Mouse (Mus musculus) midbrain, embryonic 15.5 days (tissue): ENCODE results near the gene Dhx40. TPM values are rescaled to one million over a fixed set of nuclear protein-coding genes. Genes with fewer than 3 reads are reported as not detected.
"Not testable (repeated sequence)": the region's sequence is repeated elsewhere in the genome, so short reads cannot be mapped to it uniquely, and the experiment has no call there.

ENCODE experiments used
- ATAC-seq: fragments of 200-750 bp; cut with Nextera tagmentation; replicated peaks from 2 replicates; pipeline ENCODE4 v1.8.0; 2017; ENCODE audit warnings: moderate TSS enrichment
- H3K27ac ChIP-seq: fragments of 300-500 bp; sonication (generic); 2 replicates; pipeline ENCODE4 v1.5.1; 2015; ENCODE audit warnings: mild to moderate bottlenecking, inconsistent platforms
- H3K27me3 ChIP-seq: fragments of 300-500 bp; sonication (generic); replicated peaks from 2 replicates; pipeline ENCODE4 v1.6.1; 2015; ENCODE audit warnings: inconsistent platforms
- H3K36me3 ChIP-seq: fragments of 300-500 bp; sonication (generic); replicated peaks from 2 replicates; pipeline ENCODE4 v1.6.1; 2015; ENCODE audit warnings: inconsistent platforms
- H3K4me1 ChIP-seq: fragments of 300-500 bp; sonication (generic); 2 replicates; pipeline ENCODE4 v1.6.1; 2015; ENCODE audit warnings: inconsistent platforms
- H3K4me2 ChIP-seq: fragments of 300-500 bp; sonication (generic); 2 replicates; pipeline ENCODE4 v1.6.1; 2015; ENCODE audit warnings: inconsistent platforms, mild to moderate bottlenecking, moderate library complexity
- H3K4me3 ChIP-seq: fragments of 300-500 bp; sonication (generic); 2 replicates; pipeline ENCODE4 v1.5.1; 2015; ENCODE audit warnings: mild to moderate bottlenecking, inconsistent platforms
- H3K9ac ChIP-seq: fragments of 300-500 bp; sonication (generic); 2 replicates; pipeline ENCODE4 v1.6.1; 2015; ENCODE audit warnings: mild to moderate bottlenecking, inconsistent platforms
- H3K9me3 ChIP-seq: fragments of 300-500 bp; sonication (generic); 2 replicates; pipeline ENCODE4 v1.6.1; 2016; ENCODE audit warnings: inconsistent platforms
- WGBS: fragments of 180-500 bp; shearing (Covaris S2); methylation state at CpG from one replicate; pipeline ENCODE4 v1.1.7; 2015; ENCODE audit warnings: mixed read lengths; 5-methylcytosine and 5-hydroxymethylcytosine counted together
- polyA plus RNA-seq: library from polyadenylated mRNA; unstranded; fragments of >200 nt; fragmentation: Nextera tagmentation; extraction: Ambion mirVana; gene quantifications from 2 replicates; pipeline ENCODE4 v1.2.1, GENCODE M21; 2015

Gene Dhx40
- polyA plus RNA-seq, 1 experiment from 2014 or later: 21.7 TPM

GRCm38 (mm10) chr11:86739470-86739869 lies 68.1 kb downstream of the Dhx40 start:
- H3K4me1 ChIP-seq: no peaks in the 10 kb centered on the region
- H3K9ac ChIP-seq: no peak overlapping the region
- H3K36me3 ChIP-seq: 0 out of 2 replicates have a peak, but pooled peaks cover under 1% of the 10 kb centered on the region
- H3K4me3 ChIP-seq: no peak overlapping the region
- no peak overlapping the region for H3K4me2 ChIP-seq
- H3K27ac ChIP-seq: no peak overlapping the region
- no peaks in the 10 kb centered on the region for H3K9me3 ChIP-seq
- no peaks in the 10 kb centered on the region for H3K27me3 ChIP-seq
- no peak for ATAC-seq
- 93% methylated on average over 2 of the region's 2 CpGs for WGBS

GRCm38 (mm10) chr11:86738956-86739355 lies 68.6 kb downstream of the Dhx40 start:
- WGBS: 93% methylated on average over 1 of the region's 1 CpGs
- no peak for ATAC-seq

GRCm38 (mm10) chr11:86738308-86738707 lies 69.2 kb downstream of the Dhx40 start:
- H3K27me3 ChIP-seq, ATAC-seq, H3K9ac ChIP-seq, H3K4me1 ChIP-seq, H3K4me3 ChIP-seq, H3K36me3 ChIP-seq, H3K27ac ChIP-seq, H3K9me3 ChIP-seq, H3K4me2 ChIP-seq: not testable (repeated sequence)
- WGBS: 86% methylated on average over 1 of the region's 1 CpGs

More at GRCm38 (mm10) chr11:86738956-86739355, 68.6 kb downstream of the Dhx40 start:
- 0 out of 2 replicates have a peak, but pooled peaks cover 4% of the 10 kb centered on the region for H3K36me3 ChIP-seq
- no peak overlapping the region for H3K4me2 ChIP-seq
- no peak overlapping the region for H3K4me3 ChIP-seq
- H3K9ac ChIP-seq: no peak overlapping the region
- no peaks in the 10 kb centered on the region for H3K4me1 ChIP-seq
- no peaks in the 10 kb centered on the region for H3K9me3 ChIP-seq
- no peak overlapping the region for H3K27ac ChIP-seq
- no peaks in the 10 kb centered on the region for H3K27me3 ChIP-seq

- H3K36me3 ChIP-seq: 0 out of 2 replicates have a peak, but pooled peaks cover 5% of the 10 kb centered on the region
- no peak overlapping the region for H3K4me2 ChIP-seq
- H3K9me3 ChIP-seq: no peaks in the 10 kb centered on the region
- H3K9ac ChIP-seq: no peak overlapping the region
- no peak overlapping the region for H3K27ac ChIP-seq
- ATAC-seq: no peak
- WGBS: 90% methylated on average over 8 of the region's 8 CpGs
- no peaks in the 10 kb centered on the region for H3K27me3 ChIP-seq
- H3K4me3 ChIP-seq: no peak overlapping the region
- H3K4me1 ChIP-seq: no peaks in the 10 kb centered on the region
These were observed 70.1 kb downstream of the Dhx40 start for GRCm38 (mm10) chr11:86737301-86738000.

- no peak overlapping the region for H3K27ac ChIP-seq
- no peaks in the 10 kb centered on the region for H3K27me3 ChIP-seq
- H3K9me3 ChIP-seq: no peaks in the 10 kb centered on the region
- no peaks in the 10 kb centered on the region for H3K4me1 ChIP-seq
- H3K36me3 ChIP-seq: peaks cover 15% of the 10 kb centered on the region
- 86% methylated on average over 4 of the region's 4 CpGs for WGBS
- no peak overlapping the region for H3K4me3 ChIP-seq
- H3K9ac ChIP-seq: no peak overlapping the region
- H3K4me2 ChIP-seq: no peak overlapping the region
- no peak for ATAC-seq
These were observed 72.6 kb downstream of the Dhx40 start for GRCm38 (mm10) chr11:86734993-86735392.

GRCm38 (mm10) chr11:86734241-86734939 lies 73.2 kb downstream of the Dhx40 start:
- WGBS: 59% methylated on average over 10 of the region's 10 CpGs

GRCm38 (mm10) chr11:86731443-86731842 lies 76.1 kb downstream of the Dhx40 start:
- Histone ChIP-seq H3K9ac (no peak overlapping the region), H3K4me3 (no peak overlapping the region), H3K27me3 (no peaks in the 10 kb centered on the region), H3K36me3 (peaks cover 15% of the 10 kb centered on the region), H3K9me3 (no peaks in the 10 kb centered on the region), H3K4me1 (no peaks in the 10 kb centered on the region), H3K27ac (no peak overlapping the region), H3K4me2 (no peak overlapping the region)
- 88% methylated on average over 2 of the region's 2 CpGs for WGBS
- no peak for ATAC-seq

More at GRCm38 (mm10) chr11:86734241-86734939, 73.2 kb downstream of the Dhx40 start:
- no peaks in the 10 kb centered on the region for H3K4me1 ChIP-seq
- no peak overlapping the region for H3K27ac ChIP-seq
- H3K9me3 ChIP-seq: no peaks in the 10 kb centered on the region
- peaks cover 15% of the 10 kb centered on the region for H3K36me3 ChIP-seq
- no peak overlapping the region for H3K4me3 ChIP-seq
- ATAC-seq: no peak
- H3K27me3 ChIP-seq: no peaks in the 10 kb centered on the region
- H3K9ac ChIP-seq: no peak overlapping the region
- H3K4me2 ChIP-seq: no peak overlapping the region

- H3K9me3 ChIP-seq: no peaks in the 10 kb centered on the region
- H3K27me3 ChIP-seq: no peaks in the 10 kb centered on the region
- no peaks in the 10 kb centered on the region for H3K4me1 ChIP-seq
- no peak overlapping the region for H3K9ac ChIP-seq
- H3K4me3 ChIP-seq: no peak overlapping the region
- peaks cover 22% of the 10 kb centered on the region for H3K36me3 ChIP-seq
- H3K27ac ChIP-seq: no peak overlapping the region
- no peak for ATAC-seq
- H3K4me2 ChIP-seq: no peak overlapping the region
These were observed 81.9 kb downstream of the Dhx40 start for GRCm38 (mm10) chr11:86725607-86726006.

GRCm38 (mm10) chr11:86724982-86725381 lies 82.6 kb downstream of the Dhx40 start:
- Histone ChIP-seq H3K27me3 (no peaks in the 10 kb centered on the region), H3K36me3 (peaks cover 27% of the 10 kb centered on the region)

GRCm38 (mm10) chr11:86724004-86724403 lies 83.5 kb downstream of the Dhx40 start:
- Histone ChIP-seq H3K4me2 (no peak overlapping the region), H3K27ac (no peak overlapping the region), H3K4me3 (no peak overlapping the region), H3K9me3 (no peaks in the 10 kb centered on the region), H3K27me3 (no peaks in the 10 kb centered on the region), H3K36me3 (peaks cover 37% of the 10 kb centered on the region), H3K4me1 (no peaks in the 10 kb centered on the region), H3K9ac (no peak overlapping the region)
- ATAC-seq: no peak
- WGBS: 94% methylated on average over 3 of the region's 3 CpGs

More at GRCm38 (mm10) chr11:86724982-86725381, 82.6 kb downstream of the Dhx40 start:
- H3K9ac ChIP-seq: no peak overlapping the region
- ATAC-seq: no peak
- 91% methylated on average over 7 of the region's 7 CpGs for WGBS
- H3K27ac ChIP-seq: no peak overlapping the region
- no peak overlapping the region for H3K4me3 ChIP-seq
- H3K4me1 ChIP-seq: no peaks in the 10 kb centered on the region
- H3K9me3 ChIP-seq: no peaks in the 10 kb centered on the region
- H3K4me2 ChIP-seq: no peak overlapping the region

- Histone ChIP-seq H3K36me3 (peaks cover 61% of the 10 kb centered on the region), H3K9me3 (no peaks in the 10 kb centered on the region)
- 93% methylated on average over 8 of the region's 8 CpGs for WGBS
These were observed 88.2 kb downstream of the Dhx40 start for GRCm38 (mm10) chr11:86719390-86719789.

More at GRCm38 (mm10) chr11:86719390-86719789, 88.2 kb downstream of the Dhx40 start:
- Histone ChIP-seq H3K4me1 (no peaks in the 10 kb centered on the region), H3K4me3 (no peak overlapping the region), H3K27me3 (no peaks in the 10 kb centered on the region), H3K9ac (no peak overlapping the region), H3K4me2 (no peak overlapping the region), H3K27ac (no peak overlapping the region)
- ATAC-seq: no peak
